ENCODE assay signal across 15 mouse cellular contexts in genomic region chr14:34933197-34933596, GRCm38 (mm10).
DNase-seq lines count a peak whose midpoint lies in the region; ATAC-seq and TF ChIP-seq lines count a peak whose summit lies in the region.
"Had no signal": no experiment of that assay in that cellular context is flagged by ENCODE, and none has a peak within 500 bp of the region (broad histone marks: within the 10 kb centered on the region; RNA-seq: fewer than 3 reads in every experiment).

No protein-coding gene starts in this region.

- no peak overlapping the region for H3K9ac ChIP-seq in hindbrain, embryonic 11.5 days (ENCODE audit: low read depth, low read length)
- H3K9ac ChIP-seq in embryonic facial prominence, embryonic 14.5 days (ENCODE audit: low read depth, low read length) = no peak overlapping the region
- H3K9ac ChIP-seq in hindbrain, postnatal 0 days (replicated peaks; ENCODE audit: low read length) = no peak overlapping the region
- no peak overlapping the region for H3K9ac ChIP-seq in neural tube, embryonic 15.5 days (replicated peaks)
- H3K9ac ChIP-seq: limb, embryonic 12.5 days had no signal

- DNase-seq in hindbrain, embryonic 11.5 days (ENCODE audit: low spot score) = peak; percentile 31
- no peak for DNase-seq in hindbrain, embryonic 10.5 days (ENCODE audit: low spot score)
- no peak for DNase-seq in embryonic facial prominence, embryonic 14.5 days (ENCODE audit: low spot score)
- DNase-seq in hindbrain, postnatal 0 days (ENCODE audit: low spot score) = peak; percentile 70
- DNase-seq in spleen, postnatal 4 days (ENCODE audit: low spot score in 2 of 2) = no peak
- no peak for DNase-seq in thymus, postnatal 36 days
- DNase-seq in thymus, postnatal 25 days = no peak
- DNase-seq: adrenal gland, postnatal 25 days; gastrocnemius, adult 2 months; kidney, adult 18-20 months; thymus, adult 18-20 months had no signal

- H3K27ac ChIP-seq in hindbrain, embryonic 11.5 days (ENCODE audit: low read depth, low read length) = no peak overlapping the region
- H3K27ac ChIP-seq in hindbrain, embryonic 10.5 days = no peak overlapping the region
- no peak overlapping the region for H3K27ac ChIP-seq in embryonic facial prominence, embryonic 14.5 days (replicated peaks; ENCODE audit: low read depth, low read length)
- no peak overlapping the region for H3K27ac ChIP-seq in hindbrain, postnatal 0 days
- H3K27ac ChIP-seq in neural tube, embryonic 15.5 days (replicated peaks) = 0 out of 2 replicates have a peak overlapping the region, but pooled peaks have one; percentile 9
- H3K27ac ChIP-seq: gastrocnemius, adult 2 months; limb, embryonic 12.5 days; macrophage had no signal

- H3K4me1 ChIP-seq in hindbrain, embryonic 11.5 days (replicated peaks; ENCODE audit: control insufficient read depth, insufficient read depth, low read length) = no peaks in the 10 kb centered on the region
- H3K4me1 ChIP-seq in hindbrain, embryonic 10.5 days (replicated peaks) = peaks cover 22% of the 10 kb centered on the region
- no peaks in the 10 kb centered on the region for H3K4me1 ChIP-seq in embryonic facial prominence, embryonic 14.5 days (ENCODE audit: control insufficient read depth, insufficient read depth, low read length)
- H3K4me1 ChIP-seq in hindbrain, postnatal 0 days (ENCODE audit: insufficient read depth, low read length) = peaks cover 13% of the 10 kb centered on the region; the same call in 1 of the 2 replicates
- H3K4me1 ChIP-seq in neural tube, embryonic 15.5 days = peaks cover 76% of the 10 kb centered on the region

- no peaks in the 10 kb centered on the region for H3K9me3 ChIP-seq in hindbrain, embryonic 11.5 days (ENCODE audit: control insufficient read depth, low read length)
- H3K9me3 ChIP-seq in hindbrain, embryonic 10.5 days = no peaks in the 10 kb centered on the region
- H3K9me3 ChIP-seq in embryonic facial prominence, embryonic 14.5 days (ENCODE audit: control insufficient read depth, low read length) = no peaks in the 10 kb centered on the region
- no peaks in the 10 kb centered on the region for H3K9me3 ChIP-seq in hindbrain, postnatal 0 days (ENCODE audit: low read length)
- no peaks in the 10 kb centered on the region for H3K9me3 ChIP-seq in neural tube, embryonic 15.5 days (replicated peaks)
- H3K9me3 ChIP-seq: G1E; limb, embryonic 12.5 days had no signal

- H3K4me2 ChIP-seq in hindbrain, embryonic 11.5 days (replicated peaks; ENCODE audit: low read depth, low read length) = no peak overlapping the region
- no peak overlapping the region for H3K4me2 ChIP-seq in embryonic facial prominence, embryonic 14.5 days (ENCODE audit: low read depth, low read length)
- H3K4me2 ChIP-seq in hindbrain, postnatal 0 days (ENCODE audit: low read depth, low read length) = no peak overlapping the region
- no peak overlapping the region for H3K4me2 ChIP-seq in neural tube, embryonic 15.5 days
- H3K4me2 ChIP-seq: limb, embryonic 12.5 days had no signal

- no peak overlapping the region for H3K4me3 ChIP-seq in hindbrain, embryonic 11.5 days (ENCODE audit: low read depth, low read length)
- no peak overlapping the region for H3K4me3 ChIP-seq in hindbrain, embryonic 10.5 days
- no peak overlapping the region for H3K4me3 ChIP-seq in embryonic facial prominence, embryonic 14.5 days (ENCODE audit: low read depth, low read length)
- no peak overlapping the region for H3K4me3 ChIP-seq in hindbrain, postnatal 0 days (ENCODE audit: low read length)
- H3K4me3 ChIP-seq in neural tube, embryonic 15.5 days (replicated peaks) = no peak overlapping the region
- H3K4me3 ChIP-seq: gastrocnemius, adult 2 months; limb, embryonic 12.5 days had no signal

- peak; percentile 42; the same call in 1 of the 2 replicates for ATAC-seq in hindbrain, embryonic 11.5 days (ENCODE audit: low FRiP score)
- ATAC-seq in embryonic facial prominence, embryonic 14.5 days (ENCODE audit: low read depth) = peak; percentile 62; the same call in 1 of the 2 replicates
- peak; percentile 60 for ATAC-seq in hindbrain, postnatal 0 days
- peak; percentile 45 for ATAC-seq in neural tube, embryonic 15.5 days (ENCODE audit: low FRiP score)

- no peaks in the 10 kb centered on the region for H3K36me3 ChIP-seq in hindbrain, embryonic 11.5 days (ENCODE audit: control insufficient read depth, insufficient read depth, low read length)
- no peaks in the 10 kb centered on the region for H3K36me3 ChIP-seq in hindbrain, embryonic 10.5 days
- no peaks in the 10 kb centered on the region for H3K36me3 ChIP-seq in embryonic facial prominence, embryonic 14.5 days (ENCODE audit: control insufficient read depth, insufficient read depth, low read length)
- no peaks in the 10 kb centered on the region for H3K36me3 ChIP-seq in hindbrain, postnatal 0 days (ENCODE audit: insufficient read depth, low read length)
- no peaks in the 10 kb centered on the region for H3K36me3 ChIP-seq in neural tube, embryonic 15.5 days
- H3K36me3 ChIP-seq: G1E; limb, embryonic 12.5 days had no signal

- no peak for TF ChIP-seq CTCF in hindbrain, postnatal 0 days (IDR thresholded peaks at IDR 0.05; ENCODE audit: low read depth)

- H3K27me3 ChIP-seq in hindbrain, embryonic 11.5 days (ENCODE audit: control insufficient read depth, insufficient read depth, low read length) = no peaks in the 10 kb centered on the region
- H3K27me3 ChIP-seq in hindbrain, embryonic 10.5 days (ENCODE audit: insufficient read depth, poor library complexity, severe bottlenecking) = no peaks in the 10 kb centered on the region
- no peaks in the 10 kb centered on the region for H3K27me3 ChIP-seq in embryonic facial prominence, embryonic 14.5 days (replicated peaks; ENCODE audit: control insufficient read depth, insufficient read depth, low read length)
- no peaks in the 10 kb centered on the region for H3K27me3 ChIP-seq in hindbrain, postnatal 0 days (ENCODE audit: insufficient read depth, low read length)
- H3K27me3 ChIP-seq in neural tube, embryonic 15.5 days (replicated peaks) = no peaks in the 10 kb centered on the region

- WGBS in hindbrain, embryonic 11.5 days = 41% methylated on average over 4 of the region's 4 CpGs
- 41% methylated on average over 4 of the region's 4 CpGs for WGBS in hindbrain, embryonic 10.5 days
- WGBS in embryonic facial prominence, embryonic 14.5 days = 37% methylated on average over 4 of the region's 4 CpGs
- 27% methylated on average over 4 of the region's 4 CpGs for WGBS in hindbrain, postnatal 0 days
- WGBS in neural tube, embryonic 15.5 days = 35% methylated on average over 4 of the region's 4 CpGs

Comparison
In these comparisons a context has a peak if more than half of its experiments do, and no peak if none do; other contexts are left out.
1. DNase-seq: peak in hindbrain, embryonic 11.5 days (single experiment) and hindbrain, postnatal 0 days (single experiment); none in hindbrain, embryonic 10.5 days (single experiment), embryonic facial prominence, embryonic 14.5 days (single experiment), spleen, postnatal 4 days (0 of 2), thymus, postnatal 36 days (0 of 2) and thymus, postnatal 25 days (single experiment).
2. Peak in every context shown above with its lines, with median percentiles within 50 percentile points of each other: ATAC-seq.